Mouse (Mus musculus) limb, embryonic 15.5 days (tissue): ENCODE data around the gene 6430550D23Rik. TPM values are rescaled to one million over a fixed set of nuclear protein-coding genes. Genes with fewer than 3 reads are reported as not detected.

Experiments
- ATAC-seq: fragments of 200-750 bp; cut with Nextera tagmentation; 2 replicates; pipeline ENCODE4 v1.8.0; 2017; ENCODE audit warnings: low read depth, moderate TSS enrichment; ENCODE audit not compliant: insufficient number of reproducible peaks, low FRiP score, low TSS enrichment
- H3K27ac ChIP-seq: fragments of 300-500 bp; sonication (generic); 2 replicates; pipeline ENCODE4 v1.5.1; 2015; ENCODE audit warnings: moderate library complexity, mild to moderate bottlenecking, inconsistent platforms
- H3K27me3 ChIP-seq: fragments of 300-500 bp; sonication (generic); 2 replicates; pipeline ENCODE4 v1.6.1; 2015; ENCODE audit warnings: inconsistent platforms
- H3K36me3 ChIP-seq: fragments of 300-500 bp; sonication (generic); 2 replicates; pipeline ENCODE4 v1.6.1; 2015; ENCODE audit warnings: inconsistent platforms
- H3K4me1 ChIP-seq: fragments of 300-500 bp; sonication (generic); 2 replicates; pipeline ENCODE4 v1.6.1; 2015; ENCODE audit warnings: inconsistent platforms
- H3K4me2 ChIP-seq: fragments of 300-500 bp; sonication (generic); 2 replicates; pipeline ENCODE4 v1.6.1; 2015; ENCODE audit warnings: mild to moderate bottlenecking, inconsistent platforms
- H3K4me3 ChIP-seq: fragments of 300-500 bp; sonication (generic); 2 replicates; pipeline ENCODE4 v1.5.1; 2015; ENCODE audit warnings: mild to moderate bottlenecking, inconsistent platforms
- H3K9ac ChIP-seq: fragments of 300-500 bp; sonication (generic); 2 replicates; pipeline ENCODE4 v1.6.1; 2015; ENCODE audit warnings: inconsistent platforms
- H3K9me3 ChIP-seq: fragments of 300-500 bp; sonication (generic); 2 replicates; pipeline ENCODE4 v1.6.1; 2016; ENCODE audit warnings: inconsistent platforms
- WGBS: fragments of 180-500 bp; shearing (Covaris S2); methylation state at CpG from one replicate; pipeline ENCODE4 v1.1.7; 2015; 5-methylcytosine and 5-hydroxymethylcytosine counted together
- polyA plus RNA-seq: library from polyadenylated mRNA; unstranded; fragments of >200 nt; fragmentation: Nextera tagmentation; extraction: Ambion mirVana; gene quantifications from 2 replicates; pipeline ENCODE4 v1.2.1, GENCODE M21; 2015

Gene 6430550D23Rik
- 1.7 and 1.8 TPM in 2 replicates for polyA plus RNA-seq

GRCm38 (mm10) chr2:156007888-156008532 is at the start of gene 6430550D23Rik, which contains the start of gene Ergic3:
Gene 6430550D23Rik (minus strand): TSS chr2:156007977.
Gene Ergic3 (plus strand): TSS chr2:156008045.
- ATAC-seq = peak; percentile 97

GRCm38 (mm10) chr2:156052816-156053215 is 45.0 kb upstream of the 6430550D23Rik start, which contains the start of gene Fer1l4:
Gene Fer1l4 (minus strand): TSS chr2:156052947.
- peaks cover 3% of the 10 kb centered on the region; the same call in 1 of the 2 replicates for H3K4me1 ChIP-seq
- H3K27ac ChIP-seq = no peak within 1 kb of the TSS
- H3K9ac ChIP-seq = no peak within 1 kb of the TSS
- no peaks in the 10 kb centered on the region for H3K9me3 ChIP-seq
- no peak for ATAC-seq
- no peak within 1 kb of the TSS for H3K4me2 ChIP-seq
- H3K27me3 ChIP-seq = 0 out of 2 replicates have a peak, but pooled peaks cover under 1% of the 10 kb centered on the region
- H3K36me3 ChIP-seq = no peaks in the 10 kb centered on the region
- WGBS = 75% methylated on average over 9 of the region's 9 CpGs
- no peak within 1 kb of the TSS for H3K4me3 ChIP-seq

More at GRCm38 (mm10) chr2:156007888-156008532, at the start of gene 6430550D23Rik, which contains the start of gene Ergic3:
- H3K36me3 ChIP-seq = peaks cover 33% of the 10 kb centered on the region
- H3K9me3 ChIP-seq = no peaks in the 10 kb centered on the region
- peak within 1 kb of the TSS; percentile 74 for H3K27ac ChIP-seq
- peaks cover 9% of the 10 kb centered on the region for H3K4me1 ChIP-seq
- H3K9ac ChIP-seq = peak within 1 kb of the TSS; percentile 90
- H3K4me2 ChIP-seq = peak within 1 kb of the TSS; percentile 76
- peak within 1 kb of the TSS; percentile 92 for H3K4me3 ChIP-seq
- WGBS = under 1% methylated on average over 42 of the region's 45 CpGs
- H3K27me3 ChIP-seq = no peaks in the 10 kb centered on the region

- WGBS = 7% methylated on average over 19 of the region's 19 CpGs
- no peaks in the 10 kb centered on the region for H3K36me3 ChIP-seq
- H3K4me1 ChIP-seq = peaks cover 4% of the 10 kb centered on the region; the same call in 1 of the 2 replicates
- no peak overlapping the region for H3K9ac ChIP-seq
- H3K9me3 ChIP-seq = no peaks in the 10 kb centered on the region
- H3K4me3 ChIP-seq = 0 out of 2 replicates have a peak overlapping the region, but pooled peaks have one; percentile 8
- no peak overlapping the region for H3K27ac ChIP-seq
- ATAC-seq = no peak
- peak overlapping the region; percentile 33 for H3K4me2 ChIP-seq
- H3K27me3 ChIP-seq = peaks cover 13% of the 10 kb centered on the region
These were observed 40.2 kb upstream of the 6430550D23Rik start for GRCm38 (mm10) chr2:156047929-156048328.

- Histone ChIP-seq H3K9me3 (no peaks in the 10 kb centered on the region), H3K27me3 (peaks cover 13% of the 10 kb centered on the region), H3K27ac (no peak overlapping the region), H3K4me1 (peaks cover 2% of the 10 kb centered on the region; the same call in 1 of the 2 replicates), H3K4me3 (no peak overlapping the region), H3K36me3 (no peaks in the 10 kb centered on the region), H3K9ac (no peak overlapping the region), H3K4me2 (no peak overlapping the region)
- 80% methylated on average over 8 of the region's 8 CpGs for WGBS
- ATAC-seq = no peak
These were observed 35.1 kb upstream of the 6430550D23Rik start for GRCm38 (mm10) chr2:156042903-156043302.

- 91% methylated on average over 3 of the region's 3 CpGs for WGBS
These were observed 31.6 kb upstream of the 6430550D23Rik start for GRCm38 (mm10) chr2:156039390-156039789.

GRCm38 (mm10) chr2:156025482-156025881 is 17.7 kb upstream of the 6430550D23Rik start:
- H3K4me2 ChIP-seq = no peak overlapping the region
- H3K9ac ChIP-seq = no peak overlapping the region
- no peaks in the 10 kb centered on the region for H3K9me3 ChIP-seq
- H3K36me3 ChIP-seq = no peaks in the 10 kb centered on the region
- H3K4me3 ChIP-seq = no peak overlapping the region
- H3K4me1 ChIP-seq = no peaks in the 10 kb centered on the region
- no peak for ATAC-seq
- H3K27ac ChIP-seq = no peak overlapping the region
- H3K27me3 ChIP-seq = no peaks in the 10 kb centered on the region

More at GRCm38 (mm10) chr2:156039390-156039789, 31.6 kb upstream of the 6430550D23Rik start:
- Histone ChIP-seq H3K9me3 (no peaks in the 10 kb centered on the region), H3K4me3 (no peak overlapping the region), H3K4me1 (no peaks in the 10 kb centered on the region), H3K27me3 (no peaks in the 10 kb centered on the region), H3K27ac (no peak overlapping the region), H3K4me2 (no peak overlapping the region), H3K9ac (no peak overlapping the region), H3K36me3 (no peaks in the 10 kb centered on the region)
- no peak for ATAC-seq

- no peaks in the 10 kb centered on the region for H3K4me1 ChIP-seq
- no peak for ATAC-seq
- H3K27ac ChIP-seq = no peak overlapping the region
- 81% methylated on average over 2 of the region's 2 CpGs for whole genome bisulfite sequencing
- H3K4me3 ChIP-seq = no peak overlapping the region
- no peak overlapping the region for H3K9ac ChIP-seq
- no peaks in the 10 kb centered on the region for H3K9me3 ChIP-seq
- peaks cover 32% of the 10 kb centered on the region for H3K36me3 ChIP-seq
- H3K4me2 ChIP-seq = no peak overlapping the region
- H3K27me3 ChIP-seq = no peaks in the 10 kb centered on the region
These were observed 14.0 kb upstream of the 6430550D23Rik start for GRCm38 (mm10) chr2:156021765-156022164.

GRCm38 (mm10) chr2:156021219-156021618 is 13.4 kb upstream of the 6430550D23Rik start:
- no peak overlapping the region for H3K4me2 ChIP-seq
- WGBS = 89% methylated on average over 8 of the region's 8 CpGs
- H3K27ac ChIP-seq = no peak overlapping the region
- no peak overlapping the region for H3K4me3 ChIP-seq
- H3K36me3 ChIP-seq = peaks cover 37% of the 10 kb centered on the region
- no peaks in the 10 kb centered on the region for H3K27me3 ChIP-seq
- no peak overlapping the region for H3K9ac ChIP-seq
- no peak for ATAC-seq
- no peaks in the 10 kb centered on the region for H3K4me1 ChIP-seq
- no peaks in the 10 kb centered on the region for H3K9me3 ChIP-seq

- H3K4me3 ChIP-seq = no peak overlapping the region
These were observed 10.3 kb upstream of the 6430550D23Rik start for GRCm38 (mm10) chr2:156018106-156018505.

GRCm38 (mm10) chr2:156005393-156005792 is 2.4 kb downstream of the 6430550D23Rik start:
- H3K27ac ChIP-seq = no peak overlapping the region
- H3K27me3 ChIP-seq = no peaks in the 10 kb centered on the region
- no peak for ATAC-seq
- H3K4me1 ChIP-seq = peaks cover 9% of the 10 kb centered on the region
- 88% methylated on average over 4 of the region's 4 CpGs for WGBS
- no peak overlapping the region for H3K4me3 ChIP-seq
- H3K9me3 ChIP-seq = no peaks in the 10 kb centered on the region
- H3K36me3 ChIP-seq = peaks cover 16% of the 10 kb centered on the region
- H3K4me2 ChIP-seq = no peak overlapping the region
- no peak overlapping the region for H3K9ac ChIP-seq

More at GRCm38 (mm10) chr2:156018106-156018505, 10.3 kb upstream of the 6430550D23Rik start:
- Histone ChIP-seq H3K27me3 (no peaks in the 10 kb centered on the region), H3K36me3 (peaks cover 68% of the 10 kb centered on the region), H3K4me2 (no peak overlapping the region), H3K27ac (no peak overlapping the region), H3K4me1 (no peaks in the 10 kb centered on the region), H3K9ac (no peak overlapping the region), H3K9me3 (no peaks in the 10 kb centered on the region)
- WGBS = 88% methylated on average over 3 of the region's 3 CpGs
- ATAC-seq = no peak

GRCm38 (mm10) chr2:155991863-155992321 is 15.9 kb downstream of the 6430550D23Rik start:
- Histone ChIP-seq H3K27ac (peak overlapping the region; percentile 22), H3K4me3 (no peak overlapping the region), H3K4me1 (no peaks in the 10 kb centered on the region), H3K9ac (no peak overlapping the region), H3K36me3 (peaks cover 100% of the 10 kb centered on the region), H3K27me3 (no peaks in the 10 kb centered on the region), H3K9me3 (no peaks in the 10 kb centered on the region), H3K4me2 (no peak overlapping the region)
- ATAC-seq = 0 out of 2 replicates have a peak, but pooled peaks have one; percentile 53
- 74% methylated on average over 14 of the region's 14 CpGs for WGBS

- Histone ChIP-seq H3K9me3 (no peaks in the 10 kb centered on the region), H3K9ac (no peak overlapping the region), H3K27ac (no peak overlapping the region), H3K4me3 (no peak overlapping the region), H3K27me3 (no peaks in the 10 kb centered on the region), H3K4me1 (no peaks in the 10 kb centered on the region), H3K36me3 (peaks cover 100% of the 10 kb centered on the region), H3K4me2 (no peak overlapping the region)
- no peak for ATAC-seq
- WGBS = 89% methylated on average over 10 of the region's 10 CpGs
These were observed 16.6 kb downstream of the 6430550D23Rik start for GRCm38 (mm10) chr2:155991151-155991550.
